Mouse (Mus musculus) ES-Bruce4 (cell line): ENCODE measurements around the gene Syp. TPM values are rescaled to one million over a fixed set of nuclear protein-coding genes. Genes with fewer than 3 reads are reported as not detected.

ENCODE experiments used
- H3K27ac ChIP-seq: 2 replicates; pipeline ENCODE4 v1.5.1; 2012; ENCODE audit warnings: low read length, inconsistent platforms; ENCODE audit not compliant: insufficient read depth
- H3K27me3 ChIP-seq: 2 replicates; pipeline ENCODE4 v1.6.1; 2012; ENCODE audit warnings: mild to moderate bottlenecking, low read length, inconsistent platforms; ENCODE audit not compliant: control insufficient read depth, poor library complexity, insufficient read depth, severe bottlenecking
- H3K36me3 ChIP-seq: 2 replicates; pipeline ENCODE4 v1.6.1; 2012; ENCODE audit warnings: inconsistent platforms, mild to moderate bottlenecking, low read length, moderate library complexity; ENCODE audit not compliant: control insufficient read depth, poor library complexity, insufficient read depth, severe bottlenecking
- H3K4me1 ChIP-seq: one replicate; pipeline ENCODE4 v1.8.1; 2011; ENCODE audit warnings: low read length; ENCODE audit not compliant: control insufficient read depth, insufficient read depth
- H3K4me3 ChIP-seq: 2 replicates; pipeline ENCODE4 v1.5.1; 2011; ENCODE audit warnings: low read depth, mild to moderate bottlenecking, low read length
- H3K9ac ChIP-seq: 2 replicates; pipeline ENCODE4 v1.6.1; 2012; ENCODE audit warnings: low read depth, mild to moderate bottlenecking, inconsistent platforms; ENCODE audit not compliant: poor library complexity, severe bottlenecking
- H3K9me3 ChIP-seq: replicated peaks from 2 replicates; pipeline ENCODE4 v1.6.1; 2012; ENCODE audit warnings: mild to moderate bottlenecking, low read length, inconsistent platforms; ENCODE audit not compliant: control insufficient read depth, poor library complexity, insufficient read depth, severe bottlenecking
- CTCF ChIP-seq: IDR thresholded peaks from one replicate; pipeline ENCODE4 v1.8.1; 2011; ENCODE audit warnings: low read depth, low read length
- EP300 ChIP-seq: IDR thresholded peaks from 2 replicates; pipeline ENCODE4 v1.6.1; 2011; ENCODE audit warnings: low read depth, low read length; ENCODE audit not compliant: insufficient read depth
- POLR2A ChIP-seq: IDR thresholded peaks from one replicate; pipeline ENCODE4 v1.8.1; 2011; ENCODE audit warnings: low read length; ENCODE audit not compliant: insufficient read depth
- polyA plus RNA-seq: library from polyadenylated mRNA; stranded (reverse); fragments of >200 nt; gene quantifications from 2 replicates; pipeline ENCODE4 v1.2.4, GENCODE M21; 2011; ENCODE audit warnings: low read depth; ENCODE audit not compliant: missing spikeins, insufficient read depth, insufficient read length

The Syp gene
- polyA plus RNA-seq, 1 experiment, result 5.9 TPM

DNA sequence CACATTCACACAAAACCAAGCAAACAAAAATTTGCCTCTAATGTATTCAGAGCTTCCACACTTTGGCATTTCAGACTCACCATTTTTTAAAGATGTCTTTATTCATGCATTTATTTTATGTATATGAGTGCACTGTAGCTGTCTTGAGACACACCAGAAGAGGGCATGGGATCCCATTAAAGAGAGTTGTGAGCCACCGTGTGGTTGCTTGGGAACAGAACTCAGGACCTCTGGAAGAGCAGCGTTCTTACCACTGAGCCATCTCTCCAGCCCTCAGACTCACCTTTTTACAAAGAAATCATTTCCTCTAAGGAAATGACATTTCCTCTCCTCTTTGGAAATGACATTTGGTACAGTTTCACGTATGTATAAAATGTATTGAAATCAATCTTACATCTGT is 40.7 kb downstream of the Syp start:
- TF ChIP-seq CTCF (no peak), EP300 (no peak), POLR2A (no peak)

DNA sequence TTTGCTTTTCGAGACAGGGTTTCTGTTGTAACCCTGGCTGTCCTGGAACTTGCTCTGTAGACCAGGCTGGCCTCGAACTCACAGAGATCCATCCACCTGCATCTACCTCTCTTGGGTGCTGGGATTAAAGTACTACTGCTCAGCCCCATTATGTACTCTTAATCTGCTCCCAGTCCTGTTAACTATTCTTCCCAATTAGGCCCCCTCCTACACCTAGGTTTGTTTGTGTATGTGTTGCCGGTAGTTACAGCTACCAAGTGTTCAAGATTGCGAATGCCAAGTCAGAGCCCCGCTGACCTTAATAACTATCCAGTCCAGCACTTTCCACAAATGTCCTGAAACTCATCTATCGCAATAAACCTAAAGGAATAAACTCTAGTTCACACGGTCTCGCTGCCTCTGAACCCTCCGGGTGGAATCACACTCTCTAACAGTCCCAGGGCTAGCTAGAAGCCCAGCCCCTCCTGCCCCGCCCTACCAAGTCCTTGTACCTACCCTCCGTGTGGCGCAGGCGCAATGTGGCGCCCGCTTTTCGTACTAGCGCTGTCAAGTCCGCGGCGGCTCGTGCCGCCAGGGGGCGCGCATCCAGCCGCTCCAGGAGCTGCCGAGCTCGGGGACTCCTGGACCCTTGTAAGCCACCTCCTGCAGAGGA is 41.3 kb downstream of the Syp start:
- Histone ChIP-seq H3K4me3 (peak overlapping the region; percentile 33; the same call in 1 of the 2 replicates), H3K9me3 (no peaks in the 10 kb centered on the region), H3K9ac (no peak overlapping the region), H3K4me1 (no peaks in the 10 kb centered on the region), H3K27ac (no peak overlapping the region), H3K36me3 (no peaks in the 10 kb centered on the region), H3K27me3 (no peaks in the 10 kb centered on the region)
- no peak for TF ChIP-seq EP300
- TF ChIP-seq CTCF, result no peak
- TF ChIP-seq POLR2A, result no peak

More for the DNA sequence above, 40.7 kb downstream of the Syp start:
- no peaks in the 10 kb centered on the region for H3K4me1 ChIP-seq
- H3K27me3 ChIP-seq, result no peaks in the 10 kb centered on the region
- no peak overlapping the region for H3K9ac ChIP-seq
- no peaks in the 10 kb centered on the region for H3K36me3 ChIP-seq
- H3K9me3 ChIP-seq, result no peaks in the 10 kb centered on the region
- H3K27ac ChIP-seq, result no peak overlapping the region
- H3K4me3 ChIP-seq, result no peak overlapping the region

DNA sequence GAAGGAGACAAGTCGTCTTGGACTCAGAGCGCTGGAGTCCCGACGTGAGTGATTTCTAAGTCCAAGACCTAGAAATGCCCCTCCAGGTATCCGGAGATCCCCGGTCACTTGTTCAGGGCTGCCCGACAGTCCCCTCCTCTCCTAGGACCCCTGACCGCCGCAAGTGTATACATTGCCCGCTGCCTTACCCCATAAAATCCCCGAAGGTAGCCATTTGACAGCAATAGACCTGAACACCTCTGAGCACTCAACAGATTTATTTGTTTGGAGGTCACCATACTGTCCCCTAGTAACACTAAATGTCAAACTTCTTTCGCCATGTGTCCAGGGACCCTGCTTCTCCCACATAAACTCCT is 41.8 kb downstream of the Syp start:
- H3K27ac ChIP-seq, result no peak overlapping the region
- H3K4me1 ChIP-seq, result no peaks in the 10 kb centered on the region
- no peaks in the 10 kb centered on the region for H3K27me3 ChIP-seq
- H3K9me3 ChIP-seq, result no peaks in the 10 kb centered on the region
- H3K36me3 ChIP-seq, result no peaks in the 10 kb centered on the region
- H3K4me3 ChIP-seq, result peak overlapping the region; percentile 33
- TF ChIP-seq POLR2A, result no peak
- TF ChIP-seq CTCF, result no peak
- TF ChIP-seq EP300, result no peak
- H3K9ac ChIP-seq, result 0 out of 2 replicates have a peak overlapping the region, but pooled peaks have one; percentile 29

DNA sequence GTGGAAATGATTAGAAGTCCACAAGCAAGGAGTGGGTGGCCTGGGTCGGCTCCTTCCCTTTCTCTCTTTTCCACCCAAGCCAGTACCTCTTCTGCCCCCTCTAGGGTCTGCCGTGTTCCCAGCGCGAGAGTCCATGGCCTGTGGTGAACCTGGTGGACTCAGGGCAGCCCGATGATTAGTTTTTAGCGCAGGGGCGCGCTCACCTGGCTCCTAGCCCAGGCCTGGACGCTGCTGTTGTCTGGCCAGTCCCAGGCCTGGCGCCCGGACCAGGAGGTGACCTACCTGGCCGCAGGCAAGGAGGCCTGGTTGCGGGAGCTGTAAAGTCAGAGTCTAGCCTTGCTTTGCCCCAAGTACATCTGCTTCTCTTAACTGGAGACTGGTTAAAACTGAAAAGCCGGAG is 42.6 kb downstream of the Syp start, which contains the start of gene Magix:
Gene Magix (minus strand): TSS at position 388 of the 400 bp plus-strand sequence.
- H3K4me3 ChIP-seq, result peak within 1 kb of the TSS; percentile 33
- no peaks in the 10 kb centered on the region for H3K36me3 ChIP-seq
- H3K4me1 ChIP-seq, result no peaks in the 10 kb centered on the region
- no peak within 1 kb of the TSS for H3K27ac ChIP-seq
- H3K9me3 ChIP-seq, result no peaks in the 10 kb centered on the region
- peak within 1 kb of the TSS; percentile 29; the same call in 1 of the 2 replicates for H3K9ac ChIP-seq
- H3K27me3 ChIP-seq, result no peaks in the 10 kb centered on the region
- no peak for TF ChIP-seq CTCF
- TF ChIP-seq EP300, result no peak
- TF ChIP-seq POLR2A, result no peak

DNA sequence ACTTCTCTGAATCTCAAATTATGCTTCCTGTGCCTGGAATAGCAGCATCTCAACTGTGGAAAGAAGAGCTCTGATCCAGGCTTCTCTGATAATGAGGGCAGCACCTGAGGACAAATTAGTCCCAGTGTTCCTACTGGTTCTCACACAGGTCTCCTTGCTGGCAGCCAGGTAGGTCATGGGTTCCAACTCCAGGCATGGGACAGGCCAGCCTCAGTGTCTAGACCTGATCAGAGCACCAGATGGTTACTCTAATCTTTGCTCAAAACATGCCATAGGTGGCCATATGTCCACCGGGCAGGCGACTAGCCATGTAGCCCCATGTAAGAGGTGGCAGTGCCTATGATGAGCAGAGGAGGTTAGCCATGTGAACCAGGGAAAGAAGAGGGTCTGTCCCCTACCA is 50.0 kb downstream of the Syp start:
- Histone ChIP-seq H3K4me1 (no peaks in the 10 kb centered on the region), H3K36me3 (no peaks in the 10 kb centered on the region), H3K9ac (no peak overlapping the region), H3K27me3 (no peaks in the 10 kb centered on the region), H3K27ac (no peak overlapping the region), H3K4me3 (no peak overlapping the region), H3K9me3 (no peaks in the 10 kb centered on the region)
- TF ChIP-seq EP300 (no peak), CTCF (no peak), POLR2A (no peak)

DNA sequence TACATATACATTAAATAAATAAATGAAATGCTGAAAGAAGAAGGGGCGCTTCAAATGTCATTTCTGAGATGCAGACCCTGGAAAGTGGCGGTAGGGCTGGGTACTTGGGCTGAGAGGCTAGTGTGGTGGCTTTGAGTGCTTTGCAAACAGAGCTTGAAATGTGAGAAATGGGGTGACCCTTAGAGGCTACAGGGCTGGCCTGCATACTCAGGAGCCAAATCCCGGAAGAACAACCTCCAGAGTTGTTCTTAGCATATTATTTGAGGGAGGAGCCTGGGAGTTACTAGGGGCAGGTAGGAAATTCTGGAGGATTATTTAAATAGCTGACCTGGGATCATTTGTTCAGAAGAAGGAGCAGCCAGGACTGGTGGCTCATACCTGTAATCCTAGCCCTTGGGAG is 52.2 kb downstream of the Syp start:
- Histone ChIP-seq H3K27me3 (no peaks in the 10 kb centered on the region), H3K27ac (no peak overlapping the region), H3K36me3 (no peaks in the 10 kb centered on the region), H3K4me1 (no peaks in the 10 kb centered on the region), H3K9ac (no peak overlapping the region), H3K9me3 (no peaks in the 10 kb centered on the region), H3K4me3 (no peak overlapping the region)
- no peak for TF ChIP-seq POLR2A
- no peak for TF ChIP-seq CTCF
- TF ChIP-seq EP300, result no peak
